Mouse (Mus musculus): ENCODE data around the gene Tdrd6. TPM values are rescaled to one million over a fixed set of nuclear protein-coding genes. Genes with fewer than 3 reads are reported as not detected.

Tdrd6 gene
- total RNA-seq (2021) (not detected), polyA plus RNA-seq (2012; rRNA removed) (not detected in 2 replicates)
- long read RNA-seq: 0 reads

GRCm38 (mm10) chr17:43629496-43630426 is at the start of gene Tdrd6:
Tdrd6 (minus strand) TSS chr17:43630299.
- peak; percentile 4 for DNase-seq

DNA sequence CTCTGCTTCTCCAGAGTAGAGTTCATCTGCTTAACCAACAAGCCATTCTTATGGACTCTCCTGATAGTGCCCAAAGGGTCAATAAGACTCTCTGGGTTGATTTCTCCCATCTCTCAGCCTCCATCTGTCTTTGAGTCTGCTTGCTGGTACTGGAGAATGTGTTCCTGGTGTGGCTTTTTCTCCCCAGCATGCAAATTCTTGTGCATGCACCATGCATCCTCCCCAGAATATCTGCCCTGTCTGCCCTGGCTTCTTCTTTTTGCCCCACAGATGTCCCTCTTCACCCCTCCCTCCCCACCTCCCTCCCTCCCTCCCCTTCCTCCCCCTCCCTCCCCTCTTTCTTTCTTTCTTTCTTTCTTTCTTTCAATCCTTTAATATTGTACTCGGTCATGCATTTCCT is 47.2 kb upstream of the Tdrd6 start:
- DNase-seq: no peak

- DNase-seq: no peak
Observed at GRCm38 (mm10) chr17:43676241-43676640, 46.1 kb upstream of the Tdrd6 start.

DNA sequence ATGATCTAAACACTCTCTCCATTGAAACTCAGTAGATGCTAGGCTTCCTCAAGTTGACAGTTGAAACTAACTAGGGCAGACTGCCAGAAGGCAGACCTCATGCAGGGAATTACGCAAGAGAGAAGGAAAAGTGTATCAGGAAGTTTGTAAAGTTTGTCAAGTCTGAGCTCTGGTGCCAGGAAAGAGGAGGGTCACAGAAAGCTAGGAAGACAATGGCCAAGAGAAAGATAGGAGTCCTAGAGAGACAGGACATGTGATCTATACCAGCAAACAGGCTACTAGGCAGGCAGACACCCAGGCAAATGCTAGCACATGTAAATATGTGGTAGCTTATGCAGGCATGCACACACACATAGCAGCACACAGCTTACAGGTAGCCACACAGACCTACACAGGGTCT is 45.1 kb upstream of the Tdrd6 start:
- peak; percentile 17 for DNase-seq

DNA sequence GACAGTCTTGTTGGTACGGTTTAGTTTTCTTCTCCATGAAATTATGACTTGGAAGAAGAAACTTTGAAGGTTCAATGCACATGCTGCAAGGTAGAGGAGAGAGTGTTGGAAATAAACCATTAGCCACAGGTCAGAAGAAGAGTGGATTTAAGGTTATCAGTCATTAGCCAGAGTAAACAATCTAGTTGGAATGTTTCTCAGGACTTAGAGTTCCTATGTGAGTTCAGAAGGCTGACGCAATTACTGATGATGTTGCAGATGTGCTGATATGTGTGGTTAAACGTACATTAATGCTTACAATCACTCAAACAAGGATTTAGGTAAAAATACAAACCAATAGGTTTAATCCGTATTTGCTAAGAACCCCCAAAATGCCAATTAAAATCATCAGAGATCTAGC is 41.8 kb upstream of the Tdrd6 start:
- DNase-seq: no peak

DNA sequence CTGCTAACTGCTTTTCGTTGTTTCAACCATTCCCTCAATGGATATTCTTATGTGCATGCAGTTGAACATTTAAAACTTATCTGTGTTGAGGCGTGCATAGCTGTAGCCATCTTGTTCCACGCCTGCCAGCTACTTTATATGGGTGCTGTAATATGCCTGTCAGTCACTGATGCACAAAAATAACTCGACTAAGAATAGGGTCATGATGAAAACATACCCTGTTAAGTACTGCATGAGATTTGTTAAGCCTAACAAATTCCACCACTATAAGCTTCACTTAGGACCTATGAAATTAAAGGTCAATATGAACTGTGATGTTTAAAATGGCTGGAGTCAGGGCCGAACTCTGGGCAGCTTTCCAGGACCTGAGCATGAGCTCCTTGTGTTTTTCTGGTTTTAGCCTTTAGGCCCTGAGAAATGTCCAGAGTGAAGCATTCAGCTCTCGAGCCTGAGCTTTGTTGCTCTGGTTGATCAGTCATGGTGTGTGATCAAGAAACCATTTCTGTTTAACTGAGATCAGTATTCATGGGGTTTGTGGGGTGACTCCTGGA is 39.1 kb upstream of the Tdrd6 start:
- DNase-seq: peak; percentile 17

- no peak for DNase-seq
Observed at GRCm38 (mm10) chr17:43667290-43667843, 37.3 kb upstream of the Tdrd6 start, which contains the start of gene Cyp39a1. Cyp39a1 (plus strand) TSS chr17:43667425.

- peak; percentile 95 for DNase-seq
Observed at GRCm38 (mm10) chr17:43666576-43667289, 36.6 kb upstream of the Tdrd6 start, which contains the start of gene Slc25a27. Slc25a27 (minus strand) TSS chr17:43667214.

GRCm38 (mm10) chr17:43651314-43652046 is 21.4 kb upstream of the Tdrd6 start:
- peak; percentile 3 for DNase-seq

GRCm38 (mm10) chr17:43649641-43650436 is 19.7 kb upstream of the Tdrd6 start:
- DNase-seq: no peak

GRCm38 (mm10) chr17:43646925-43647324 is 16.8 kb upstream of the Tdrd6 start:
- no peak for DNase-seq

- DNase-seq: no peak
Observed at GRCm38 (mm10) chr17:43645136-43645535, 15.0 kb upstream of the Tdrd6 start.

DNA sequence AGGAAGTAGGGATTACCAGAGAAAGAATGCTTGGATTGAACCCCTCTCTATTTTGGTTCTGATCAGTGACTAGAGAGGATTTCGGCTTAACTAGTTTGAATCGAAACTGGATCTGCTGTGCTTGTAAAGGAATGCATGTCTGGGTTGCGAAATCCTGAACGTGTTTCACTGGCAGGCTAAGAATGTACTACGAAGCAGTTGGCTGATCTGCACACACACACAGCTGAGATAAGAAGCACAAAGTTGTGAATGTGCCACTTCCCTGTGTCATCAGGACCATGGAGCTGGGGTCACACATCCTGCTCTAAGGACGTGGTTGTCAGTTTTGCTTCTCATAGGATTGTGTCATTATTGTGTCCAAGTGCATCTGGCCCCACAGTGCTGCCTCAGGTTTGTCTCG is 14.3 kb upstream of the Tdrd6 start:
- no peak for DNase-seq

GRCm38 (mm10) chr17:43643191-43643590 is 13.1 kb upstream of the Tdrd6 start:
- DNase-seq: no peak

- DNase-seq: no peak
Observed at GRCm38 (mm10) chr17:43640825-43641224, 10.7 kb upstream of the Tdrd6 start.

- no peak for DNase-seq
Observed at GRCm38 (mm10) chr17:43637146-43637545, 7.0 kb upstream of the Tdrd6 start.

GRCm38 (mm10) chr17:43630427-43630760 is 295 bp upstream of the Tdrd6 start:
- DNase-seq: no peak

DNA sequence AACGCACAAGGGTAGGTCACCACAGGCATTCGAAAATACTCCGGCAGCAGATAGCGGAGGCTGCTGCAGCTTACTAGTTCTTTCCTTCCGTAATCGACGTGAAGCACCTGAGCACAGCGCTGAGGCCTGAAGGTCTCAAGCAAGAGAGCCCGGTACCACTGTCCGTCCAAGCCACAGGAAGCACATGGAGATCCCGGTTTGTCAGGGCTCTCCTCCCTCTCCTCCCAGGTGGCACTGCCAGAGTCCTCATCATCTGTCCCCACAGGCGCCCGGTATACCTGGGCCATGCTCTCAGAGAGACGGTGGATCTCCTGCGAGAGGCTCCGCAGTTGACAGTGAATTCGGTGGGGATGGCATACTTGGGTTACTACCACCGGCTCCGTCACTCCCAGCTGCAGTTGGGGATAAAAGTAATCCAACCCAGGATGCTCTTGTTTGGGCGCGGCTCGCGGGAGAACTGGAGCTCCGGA is 1.0 kb downstream of the Tdrd6 start:
- DNase-seq: no peak

DNA sequence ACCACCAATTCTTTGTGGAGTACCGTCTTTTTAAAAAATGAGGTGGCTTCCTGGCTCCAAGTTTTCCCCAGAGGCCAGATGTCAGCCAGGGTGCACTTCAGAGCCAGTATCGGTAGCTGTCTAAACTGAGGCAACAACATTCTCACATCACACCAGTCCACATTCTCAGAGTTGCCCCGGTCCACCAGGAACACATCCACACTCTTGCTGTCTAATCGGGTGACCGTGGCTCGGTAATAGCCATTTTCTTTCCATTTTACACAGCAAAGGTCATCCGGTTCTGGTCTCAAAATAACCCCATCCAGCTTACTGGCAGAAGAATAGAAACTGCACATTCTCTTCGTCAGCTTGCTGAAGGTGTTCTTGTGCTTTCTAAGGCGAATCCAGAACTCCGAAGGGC is 1.9 kb downstream of the Tdrd6 start:
- DNase-seq: no peak

DNA sequence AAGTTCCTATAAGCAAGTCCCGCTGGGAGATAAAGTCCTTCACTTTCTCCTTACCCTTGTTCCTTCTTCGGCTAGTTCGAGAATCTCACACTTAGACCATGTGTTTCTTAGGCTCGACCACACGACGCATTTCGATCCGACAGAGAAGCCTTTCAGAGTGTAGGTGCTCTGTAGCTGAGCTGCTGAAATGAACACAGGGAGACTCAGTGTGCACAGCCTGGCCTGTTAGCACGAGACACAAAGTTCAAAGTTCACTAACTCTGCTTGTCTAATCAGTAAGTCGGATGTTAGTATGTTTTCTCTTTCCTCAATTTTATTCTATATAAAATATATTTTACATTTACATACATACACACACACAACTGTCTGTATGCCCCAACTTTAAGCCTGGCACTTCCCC is 8.0 kb downstream of the Tdrd6 start:
- no peak for DNase-seq

GRCm38 (mm10) chr17:43619156-43619555 is 10.9 kb downstream of the Tdrd6 start:
- no peak for DNase-seq

All from adrenal gland, adult 2 months (tissue).